Mouse (Mus musculus): ENCODE results near the gene Zfp560. TPM values are rescaled to one million over a fixed set of nuclear protein-coding genes. Genes with fewer than 3 reads are reported as not detected.
"Not testable (repeated sequence)": the region's sequence is repeated elsewhere in the genome, so short reads cannot be mapped to it uniquely, and the experiment has no call there.

Zfp560 gene
- polyA plus RNA-seq, 1 experiment, result 7.3 TPM

DNA sequence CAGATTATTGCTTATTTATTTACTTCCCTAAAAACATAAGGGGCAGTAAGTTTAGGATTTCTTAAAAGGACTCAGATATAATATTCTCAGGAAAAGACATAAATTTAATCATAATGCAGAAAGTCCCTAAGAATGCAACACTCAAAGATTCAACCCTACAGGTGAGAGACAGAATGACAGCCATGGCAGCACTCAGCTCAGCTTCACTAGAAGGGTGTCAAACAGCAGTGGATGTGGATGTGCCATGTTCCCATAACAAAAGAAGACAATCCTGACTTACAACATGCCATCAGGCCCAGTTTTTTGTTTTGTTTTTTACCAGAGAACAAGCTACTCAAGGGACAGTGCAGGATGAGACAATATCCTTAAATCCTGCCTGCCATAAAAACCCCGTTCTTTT is 10.3 kb downstream of the Zfp560 start:
- Histone ChIP-seq H3K4me1 (ENCODE audit: control insufficient read depth, insufficient read depth, low read length) (no peaks in the 10 kb centered on the region), H3K27me3 (ENCODE audit: control insufficient read depth, insufficient read depth, low read length, poor library complexity, severe bottlenecking) (no peaks in the 10 kb centered on the region), H3K36me3 (ENCODE audit: control insufficient read depth, insufficient read depth, low read length, poor library complexity, severe bottlenecking) (no peaks in the 10 kb centered on the region), H3K9me3 (replicated peaks; ENCODE audit: control insufficient read depth, insufficient read depth, low read length, poor library complexity, severe bottlenecking) (no peaks in the 10 kb centered on the region), H3K9ac (ENCODE audit: low read depth, poor library complexity, severe bottlenecking) (no peak overlapping the region), H3K27ac (ENCODE audit: insufficient read depth, low read length) (no peak overlapping the region), H3K4me3 (ENCODE audit: low read depth, low read length) (no peak overlapping the region)
- TF ChIP-seq CTCF (IDR thresholded peaks at IDR 0.05; ENCODE audit: low read depth, low read length) (no peak), EP300 (IDR thresholded peaks at IDR 0.05; ENCODE audit: insufficient read depth, low read depth, low read length) (no peak), POLR2A (IDR thresholded peaks at IDR 0.05; ENCODE audit: insufficient read depth, low read length) (no peak)

DNA sequence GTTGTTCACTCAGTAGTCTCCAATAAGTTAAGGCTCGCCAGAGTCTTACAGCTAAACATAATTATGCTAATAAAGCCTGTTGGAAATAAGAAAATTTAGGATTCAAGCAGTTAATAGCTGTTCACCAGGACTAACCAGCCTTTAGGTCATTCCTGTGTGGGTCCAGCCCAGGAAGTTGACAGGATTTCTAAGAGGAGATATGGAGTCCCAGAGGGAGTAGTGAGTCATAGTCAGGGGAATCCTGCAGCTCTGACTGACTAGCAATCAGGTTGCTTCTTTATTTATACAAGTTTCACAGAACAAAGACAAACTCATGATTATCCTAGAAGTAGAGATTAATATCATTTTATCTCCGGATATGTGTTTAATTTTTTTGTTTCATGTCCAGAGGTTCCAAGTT is 17.7 kb downstream of the Zfp560 start:
- no peaks in the 10 kb centered on the region for H3K9me3 ChIP-seq (replicated peaks; ENCODE audit: control insufficient read depth, insufficient read depth, low read length, poor library complexity, severe bottlenecking)

DNA sequence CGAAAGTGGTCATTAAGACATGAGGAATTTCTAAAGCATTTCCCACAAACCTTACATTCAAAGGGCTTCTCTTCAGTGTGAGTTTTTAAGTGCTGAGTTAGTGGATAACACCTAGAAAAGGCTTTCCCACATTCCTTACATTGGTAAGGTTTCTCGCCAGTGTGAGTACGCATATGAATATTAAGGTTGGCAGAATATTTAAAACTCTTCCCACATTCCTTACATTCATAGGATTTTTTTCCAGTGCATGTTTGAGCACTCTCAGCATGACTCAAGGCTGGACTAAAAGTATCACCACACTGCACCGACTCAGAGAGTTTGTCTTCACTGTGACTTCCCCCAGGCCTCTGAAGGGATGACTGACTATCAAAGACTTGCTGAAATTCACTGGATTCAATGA is 36.5 kb downstream of the Zfp560 start:
- H3K9me3 ChIP-seq (replicated peaks; ENCODE audit: control insufficient read depth, insufficient read depth, low read length, poor library complexity, severe bottlenecking), result no peaks in the 10 kb centered on the region
- H3K36me3 ChIP-seq (ENCODE audit: control insufficient read depth, insufficient read depth, low read length, poor library complexity, severe bottlenecking), result no peaks in the 10 kb centered on the region
- no peaks in the 10 kb centered on the region for H3K4me1 ChIP-seq (ENCODE audit: control insufficient read depth, insufficient read depth, low read length)
- H3K27ac ChIP-seq (ENCODE audit: insufficient read depth, low read length), result no peak overlapping the region
- no peaks in the 10 kb centered on the region for H3K27me3 ChIP-seq (ENCODE audit: control insufficient read depth, insufficient read depth, low read length, poor library complexity, severe bottlenecking)
- no peak for TF ChIP-seq CTCF (IDR thresholded peaks at IDR 0.05; ENCODE audit: low read depth, low read length)
- no peak for TF ChIP-seq POLR2A (IDR thresholded peaks at IDR 0.05; ENCODE audit: insufficient read depth, low read length)
- no peak for TF ChIP-seq EP300 (IDR thresholded peaks at IDR 0.05; ENCODE audit: insufficient read depth, low read depth, low read length)
- H3K4me3 ChIP-seq (ENCODE audit: low read depth, low read length), result no peak overlapping the region
- no peak overlapping the region for H3K9ac ChIP-seq (ENCODE audit: low read depth, poor library complexity, severe bottlenecking)

More for the DNA sequence above, 17.7 kb downstream of the Zfp560 start:
- no peak overlapping the region for H3K9ac ChIP-seq (ENCODE audit: low read depth, poor library complexity, severe bottlenecking)
- no peaks in the 10 kb centered on the region for H3K4me1 ChIP-seq (ENCODE audit: control insufficient read depth, insufficient read depth, low read length)
- H3K27ac ChIP-seq (ENCODE audit: insufficient read depth, low read length), result no peak overlapping the region
- no peaks in the 10 kb centered on the region for H3K36me3 ChIP-seq (ENCODE audit: control insufficient read depth, insufficient read depth, low read length, poor library complexity, severe bottlenecking)
- no peak overlapping the region for H3K4me3 ChIP-seq (ENCODE audit: low read depth, low read length)
- H3K27me3 ChIP-seq (ENCODE audit: control insufficient read depth, insufficient read depth, low read length, poor library complexity, severe bottlenecking), result no peaks in the 10 kb centered on the region
- TF ChIP-seq POLR2A (IDR thresholded peaks at IDR 0.05; ENCODE audit: insufficient read depth, low read length) (no peak), CTCF (IDR thresholded peaks at IDR 0.05; ENCODE audit: low read depth, low read length) (no peak), EP300 (IDR thresholded peaks at IDR 0.05; ENCODE audit: insufficient read depth, low read depth, low read length) (no peak)

DNA sequence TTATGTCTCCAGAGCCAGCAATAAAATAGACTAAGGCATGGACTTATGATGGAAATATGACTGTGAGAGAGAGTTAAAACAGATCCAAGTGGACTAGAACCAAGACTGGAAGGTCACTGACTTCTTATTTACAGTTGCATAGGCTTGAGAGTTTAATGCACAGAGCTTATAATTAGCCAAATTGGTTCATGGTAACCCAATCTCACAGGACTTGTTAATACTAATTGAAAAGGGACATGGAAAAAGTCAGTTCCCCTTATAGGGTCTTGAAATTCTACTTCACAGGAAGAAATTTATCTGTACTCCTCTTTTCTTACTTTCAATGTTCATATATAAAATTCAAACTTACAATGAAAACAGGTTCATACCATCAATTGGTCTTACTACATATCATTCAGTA is 49.0 kb downstream of the Zfp560 start, which contains the start of gene Olfr18:
Olfr18 (minus strand) TSS at position 101 of the 400 bp plus-strand sequence.
- Histone ChIP-seq H3K4me3 (ENCODE audit: low read depth, low read length) (no peak within 1 kb of the TSS), H3K27me3 (ENCODE audit: control insufficient read depth, insufficient read depth, low read length, poor library complexity, severe bottlenecking) (no peaks in the 10 kb centered on the region), H3K9ac (ENCODE audit: low read depth, poor library complexity, severe bottlenecking) (no peak within 1 kb of the TSS), H3K27ac (ENCODE audit: insufficient read depth, low read length) (no peak within 1 kb of the TSS), H3K4me1 (ENCODE audit: control insufficient read depth, insufficient read depth, low read length) (no peaks in the 10 kb centered on the region), H3K9me3 (replicated peaks; ENCODE audit: control insufficient read depth, insufficient read depth, low read length, poor library complexity, severe bottlenecking) (no peaks in the 10 kb centered on the region), H3K36me3 (ENCODE audit: control insufficient read depth, insufficient read depth, low read length, poor library complexity, severe bottlenecking) (no peaks in the 10 kb centered on the region)
- TF ChIP-seq POLR2A (IDR thresholded peaks at IDR 0.05; ENCODE audit: insufficient read depth, low read length) (no peak), CTCF (IDR thresholded peaks at IDR 0.05; ENCODE audit: low read depth, low read length) (no peak), EP300 (IDR thresholded peaks at IDR 0.05; ENCODE audit: insufficient read depth, low read depth, low read length) (no peak)

DNA sequence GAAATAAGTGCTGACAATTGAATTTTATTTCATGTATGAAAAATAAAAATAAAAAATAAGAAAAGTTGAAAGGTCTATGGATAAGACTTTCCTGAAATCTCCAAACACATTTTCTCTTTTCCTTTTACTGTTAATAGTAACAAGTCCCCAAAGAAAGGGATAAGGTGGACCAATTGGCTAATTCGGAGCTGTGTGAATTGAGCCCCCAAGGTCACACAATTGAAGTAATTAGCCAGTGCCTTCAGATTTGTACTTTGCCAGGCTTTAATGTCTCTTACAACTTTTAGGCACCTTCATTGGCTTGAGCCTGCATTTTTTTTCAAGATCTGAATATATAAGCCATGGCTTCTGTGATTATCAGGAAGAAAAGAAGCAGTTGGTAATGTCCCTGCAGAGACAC is 86.7 kb downstream of the Zfp560 start, which contains the start of gene Olfr873:
Olfr873 (plus strand) TSS at position 301 of the 400 bp plus-strand sequence.
- Histone ChIP-seq H3K27ac (ENCODE audit: insufficient read depth, low read length) (no peak within 1 kb of the TSS), H3K27me3 (ENCODE audit: control insufficient read depth, insufficient read depth, low read length, poor library complexity, severe bottlenecking) (no peaks in the 10 kb centered on the region), H3K9ac (ENCODE audit: low read depth, poor library complexity, severe bottlenecking) (no peak within 1 kb of the TSS), H3K36me3 (ENCODE audit: control insufficient read depth, insufficient read depth, low read length, poor library complexity, severe bottlenecking) (no peaks in the 10 kb centered on the region), H3K4me3 (ENCODE audit: low read depth, low read length) (no peak within 1 kb of the TSS), H3K9me3 (replicated peaks; ENCODE audit: control insufficient read depth, insufficient read depth, low read length, poor library complexity, severe bottlenecking) (no peaks in the 10 kb centered on the region), H3K4me1 (ENCODE audit: control insufficient read depth, insufficient read depth, low read length) (no peaks in the 10 kb centered on the region)
- no peak for TF ChIP-seq EP300 (IDR thresholded peaks at IDR 0.05; ENCODE audit: insufficient read depth, low read depth, low read length)
- TF ChIP-seq POLR2A (IDR thresholded peaks at IDR 0.05; ENCODE audit: insufficient read depth, low read length), result no peak
- no peak for TF ChIP-seq CTCF (IDR thresholded peaks at IDR 0.05; ENCODE audit: low read depth, low read length)

DNA sequence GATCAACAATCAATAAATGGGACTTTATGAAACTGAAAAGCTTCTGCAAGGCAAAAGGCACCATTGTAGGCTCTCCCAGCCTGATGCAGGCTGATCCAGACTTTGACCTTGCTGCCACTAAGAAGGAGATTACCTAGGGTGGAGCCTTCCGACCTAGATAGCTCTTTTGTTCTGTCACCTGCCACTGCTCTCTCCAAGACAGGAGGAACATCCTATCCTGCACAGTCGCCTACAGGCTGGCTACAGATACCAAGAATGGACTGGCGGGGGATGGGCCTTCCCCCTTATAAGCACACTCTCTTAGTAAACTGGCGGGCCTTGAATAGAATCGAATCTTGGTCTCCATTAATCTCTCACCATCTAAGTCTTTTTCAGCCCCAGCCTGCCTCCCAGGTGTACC is 89.4 kb downstream of the Zfp560 start:
- not testable (repeated sequence) for H3K4me3 ChIP-seq (ENCODE audit: low read depth, low read length)
- TF ChIP-seq EP300 (IDR thresholded peaks at IDR 0.05; ENCODE audit: insufficient read depth, low read depth, low read length), result peak; percentile 75; the same call in 1 of the 2 replicates

More for the DNA sequence above, 89.4 kb downstream of the Zfp560 start:
- not testable (repeated sequence) for H3K9me3 ChIP-seq (replicated peaks; ENCODE audit: control insufficient read depth, insufficient read depth, low read length, poor library complexity, severe bottlenecking); H3K27ac ChIP-seq (ENCODE audit: insufficient read depth, low read length); H3K4me1 ChIP-seq (ENCODE audit: control insufficient read depth, insufficient read depth, low read length); H3K27me3 ChIP-seq (ENCODE audit: control insufficient read depth, insufficient read depth, low read length, poor library complexity, severe bottlenecking); H3K36me3 ChIP-seq (ENCODE audit: control insufficient read depth, insufficient read depth, low read length, poor library complexity, severe bottlenecking); H3K9ac ChIP-seq (ENCODE audit: low read depth, poor library complexity, severe bottlenecking)

Other genes starting within 250 kb of the Zfp560 start
- gene Olfr870, start 211.1 kb downstream of the Zfp560 start, polyA plus RNA-seq (2011; ENCODE audit: insufficient read depth, insufficient read length, low read depth, missing spikeins), result not detected in 2 replicates
- not detected in 2 replicates for gene Olfr871, start 173.0 kb downstream of the Zfp560 start, polyA plus RNA-seq (2011; ENCODE audit: insufficient read depth, insufficient read length, low read depth, missing spikeins)
- gene Olfr872, start 148.1 kb downstream of the Zfp560 start, polyA plus RNA-seq (2011; ENCODE audit: insufficient read depth, insufficient read length, low read depth, missing spikeins), result not detected in 2 replicates
- not detected in 2 replicates for gene Olfr39, start 102.8 kb downstream of the Zfp560 start, polyA plus RNA-seq (2011; ENCODE audit: insufficient read depth, insufficient read length, low read depth, missing spikeins)
- gene Olfr873, start 86.6 kb downstream of the Zfp560 start, polyA plus RNA-seq (2011; ENCODE audit: insufficient read depth, insufficient read length, low read depth, missing spikeins), result 0.78 and 0.87 TPM in 2 replicates
- gene Olfr18, start 49.1 kb downstream of the Zfp560 start, polyA plus RNA-seq (2011; ENCODE audit: insufficient read depth, insufficient read length, low read depth, missing spikeins), result not detected in 2 replicates
- 28.6 and 30.7 TPM in 2 replicates for gene Zfp26, start 75.0 kb upstream of the Zfp560 start, polyA plus RNA-seq (2011; ENCODE audit: insufficient read depth, insufficient read length, low read depth, missing spikeins)
- 17.5 and 19.4 TPM in 2 replicates for gene Zfp426, start 107.6 kb upstream of the Zfp560 start, polyA plus RNA-seq (2011; ENCODE audit: insufficient read depth, insufficient read length, low read depth, missing spikeins)
- gene Zfp266, start 136.2 kb upstream of the Zfp560 start, polyA plus RNA-seq (2011; ENCODE audit: insufficient read depth, insufficient read length, low read depth, missing spikeins), result 113 and 128 TPM in 2 replicates
- 6.6 and 8.7 TPM in 2 replicates for gene Zfp846, start 196.1 kb upstream of the Zfp560 start, polyA plus RNA-seq (2011; ENCODE audit: insufficient read depth, insufficient read length, low read depth, missing spikeins)